Mouse (Mus musculus) skeletal muscle tissue, postnatal 0 days (tissue): ENCODE results near the gene Lyst. TPM values are rescaled to one million over a fixed set of nuclear protein-coding genes. Genes with fewer than 3 reads are reported as not detected.

Experiments
- polyA plus RNA-seq: library from polyadenylated mRNA; unstranded; fragments of >200 nt; fragmentation: Nextera tagmentation; extraction: Ambion mirVana; gene quantifications from 2 replicates; pipeline ENCODE4 v1.2.1, GENCODE M21; 2015

The Lyst gene
- polyA plus RNA-seq, result 1.3 and 1.9 TPM in 2 replicates

DNA sequence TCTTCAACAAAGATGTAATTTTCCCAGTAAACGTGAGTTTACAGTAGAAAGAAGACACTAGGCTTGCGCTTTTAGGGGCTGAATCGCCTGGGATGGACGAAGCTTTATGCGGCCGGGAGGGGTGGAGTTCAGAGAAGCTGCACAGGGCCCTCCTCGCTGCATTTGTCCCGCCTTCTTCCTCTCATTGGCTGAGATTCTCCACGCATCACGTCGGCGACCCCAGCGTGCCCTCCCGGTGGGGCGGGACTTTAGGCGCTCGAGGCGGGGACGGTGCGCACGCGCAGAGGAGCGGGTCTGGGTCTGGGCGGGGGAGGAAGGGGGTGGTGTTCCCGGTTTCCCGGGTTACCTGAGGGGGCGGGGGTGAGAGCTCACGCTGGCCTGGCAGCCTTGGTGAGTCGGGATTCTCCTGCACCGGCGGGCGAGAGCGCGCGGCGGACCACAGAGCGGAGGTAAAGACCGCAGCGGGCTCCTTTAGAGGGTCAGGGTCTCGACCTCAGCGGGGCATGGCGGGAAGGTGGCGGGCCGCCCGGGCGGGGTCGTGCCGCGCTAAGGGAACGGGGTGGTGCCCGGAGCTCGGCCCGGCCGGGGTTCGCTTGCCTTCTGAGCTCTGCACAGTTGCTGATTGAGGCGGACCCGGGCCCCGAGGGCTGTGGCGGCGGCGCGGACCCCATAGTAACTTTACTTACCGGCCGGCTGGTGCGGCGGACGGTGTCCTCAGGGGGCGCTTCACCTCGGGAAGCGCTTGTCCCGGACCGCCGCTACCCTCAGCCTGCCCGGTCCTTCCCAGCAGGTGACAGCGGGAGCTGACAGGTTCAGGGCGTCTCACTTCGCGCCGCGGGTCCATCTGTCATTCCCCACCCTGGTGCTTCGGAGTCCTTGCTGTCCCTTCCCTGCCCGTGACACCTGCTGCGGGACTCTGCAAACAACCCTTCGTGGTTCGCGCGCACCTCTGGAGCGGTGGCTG, at the start of gene Lyst:
Gene Lyst (plus strand): TSS at position 350 of the 964 bp plus-strand sequence.

GRCm38 (mm10) chr13:13783894-13784419, 193.8 kb downstream of the Lyst start, which contains the start of gene Gng4:
TSS of gene Gng4 (plus strand) at chr13:13784059.

Other genes starting within 250 kb of the Lyst start
- 4.3 and 4.5 TPM in 2 replicates for gene Gpr137b, start 196.4 kb upstream of the Lyst start, polyA plus RNA-seq
- gene Nid1, start 152.8 kb upstream of the Lyst start, polyA plus RNA-seq, result 122 and 123 TPM in 2 replicates
- gene Gng4, start 193.7 kb downstream of the Lyst start, polyA plus RNA-seq, result 0.12 and 0.69 TPM in 2 replicates